Mouse (Mus musculus) macrophage (primary cell): ENCODE data around the gene D5Ertd579e. TPM values are rescaled to one million over a fixed set of nuclear protein-coding genes. Genes with fewer than 3 reads are reported as not detected.

Experiments
- H3K27ac ChIP-seq: fragments of 350-480 bp; formaldehyde crosslinking; 2 replicates; pipeline ENCODE4 v1.9.0; 2021
- H3K36me3 ChIP-seq: fragments of 350-480 bp; formaldehyde crosslinking; 2 replicates; pipeline ENCODE4 v1.9.0; 2021; ENCODE audit errors: inconsistent target
- H3K4me3 ChIP-seq: fragments of 350-480 bp; formaldehyde crosslinking; 2 replicates; pipeline ENCODE4 v1.9.0; 2021; ENCODE audit errors: inconsistent target
- H3K79me2 ChIP-seq: fragments of 350-480 bp; formaldehyde crosslinking; 2 replicates; pipeline ENCODE4 v1.9.0; 2021; ENCODE audit errors: inconsistent target
- WGBS: methylation state at CpG from one replicate; pipeline ENCODE4 v1.1.7; 2026; ENCODE audit warnings: inconsistent platforms; ENCODE audit not compliant: missing documents; 5-methylcytosine and 5-hydroxymethylcytosine counted together
- polyA plus RNA-seq: library from polyadenylated mRNA; stranded (reverse); fragments of 250-400 nt; gene quantifications from 3 replicates; pipeline ENCODE4 v1.2.4, GENCODE M21; 2018; ENCODE audit warnings: inconsistent platforms

The D5Ertd579e gene
- polyA plus RNA-seq, 1 experiment from 2014 or later, result 17.3 TPM

DNA sequence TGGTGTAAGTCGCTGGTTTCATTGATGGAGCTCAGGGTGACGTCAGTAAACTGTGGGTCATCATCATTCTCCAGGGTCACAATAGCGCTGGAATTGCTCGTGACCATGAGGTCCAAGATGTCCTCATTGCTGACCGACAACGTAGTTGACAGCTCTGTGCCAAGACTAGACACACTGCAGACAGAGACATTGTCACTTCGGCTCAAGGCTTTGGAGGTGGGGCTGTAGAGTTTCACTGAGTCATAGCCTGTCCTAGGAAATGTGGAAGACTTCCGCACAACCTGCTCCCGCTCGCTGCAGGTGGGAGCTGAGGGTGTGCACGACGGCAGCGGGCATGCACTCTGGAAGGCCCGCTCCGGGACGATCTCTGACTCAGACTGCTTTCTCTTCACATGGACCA lies 124.5 kb downstream of the D5Ertd579e start:
- H3K36me3 ChIP-seq, result peaks cover 39% of the 10 kb centered on the region; the same call in 1 of the 2 replicates

DNA sequence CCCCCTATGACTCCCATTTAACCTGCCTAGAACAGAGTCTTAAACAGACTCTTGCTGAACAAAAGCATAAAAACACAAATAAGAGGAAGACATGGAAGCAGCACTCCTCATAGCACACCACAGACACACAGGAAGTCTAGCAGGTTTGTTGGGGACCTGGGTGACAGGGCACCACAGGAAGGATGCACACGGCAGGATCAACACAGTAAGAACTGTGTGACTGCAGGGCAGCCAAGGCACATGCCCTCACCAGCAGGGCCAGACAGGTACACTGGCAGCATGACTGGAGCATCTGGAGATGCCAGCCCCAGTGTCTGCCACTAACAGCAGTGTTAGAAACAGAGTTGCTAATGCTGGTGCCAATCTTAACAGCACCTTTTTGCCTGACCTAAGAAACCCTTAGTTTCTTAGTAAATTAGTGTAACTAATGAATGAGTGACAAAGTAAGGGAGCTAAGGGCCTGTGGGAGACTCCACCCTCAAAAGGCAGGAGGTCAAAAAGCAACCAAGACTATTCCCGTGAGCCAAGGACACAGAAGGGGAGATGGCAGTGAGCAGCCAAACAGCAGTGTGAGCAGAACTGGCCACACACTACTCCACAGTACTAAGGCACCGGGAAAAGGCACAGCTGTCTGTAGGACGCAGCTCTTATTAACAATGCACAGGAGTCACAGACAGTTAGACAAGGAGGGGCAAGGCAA lies 125.1 kb downstream of the D5Ertd579e start:
- WGBS, result 94% methylated on average over 4 of the region's 4 CpGs
- Histone ChIP-seq H3K4me3 (no peak overlapping the region), H3K27ac (no peak overlapping the region), H3K36me3 (peaks cover 39% of the 10 kb centered on the region; the same call in 1 of the 2 replicates), H3K79me2 (peaks cover 84% of the 10 kb centered on the region)

More for the DNA sequence above, 124.5 kb downstream of the D5Ertd579e start:
- WGBS, result 94% methylated on average over 16 of the region's 16 CpGs
- Histone ChIP-seq H3K4me3 (no peak overlapping the region), H3K79me2 (peaks cover 77% of the 10 kb centered on the region), H3K27ac (no peak overlapping the region)

- H3K79me2 ChIP-seq, result peaks cover 90% of the 10 kb centered on the region
- WGBS, result 95% methylated on average over 7 of the region's 7 CpGs
- H3K4me3 ChIP-seq, result no peak overlapping the region
- H3K36me3 ChIP-seq, result peaks cover 39% of the 10 kb centered on the region; the same call in 1 of the 2 replicates
- H3K27ac ChIP-seq, result no peak overlapping the region
These were observed 125.7 kb downstream of the D5Ertd579e start for GRCm38 (mm10) chr5:36570098-36570497.

GRCm38 (mm10) chr5:36568118-36568517 lies 127.7 kb downstream of the D5Ertd579e start:
- Histone ChIP-seq H3K27ac (no peak overlapping the region), H3K36me3 (peaks cover 39% of the 10 kb centered on the region; the same call in 1 of the 2 replicates), H3K4me3 (no peak overlapping the region), H3K79me2 (peaks cover 94% of the 10 kb centered on the region)
- 77% methylated on average over 4 of the region's 4 CpGs for WGBS

DNA sequence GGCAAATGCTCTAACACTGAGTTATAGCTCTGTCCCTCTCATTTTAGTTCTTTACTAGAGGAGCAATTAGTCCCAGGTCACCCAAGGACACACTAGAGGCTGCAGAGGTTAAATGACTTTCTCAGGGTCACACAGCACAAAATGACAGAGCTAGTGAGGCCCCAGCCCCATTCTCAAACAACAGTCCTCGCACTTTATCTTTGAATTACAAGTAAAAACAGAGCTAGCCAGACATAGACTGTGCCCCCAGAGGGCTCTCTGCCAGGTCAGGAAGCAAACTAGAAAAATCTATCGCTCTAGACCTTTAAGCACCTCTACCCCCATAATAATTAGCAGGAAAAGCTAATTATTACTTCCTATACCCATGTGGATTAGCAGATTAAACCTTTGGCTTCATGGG lies 128.2 kb downstream of the D5Ertd579e start:
- no peak overlapping the region for H3K4me3 ChIP-seq
- WGBS, result 100% methylated on average over 2 of the region's 2 CpGs
- peaks cover 94% of the 10 kb centered on the region for H3K79me2 ChIP-seq
- no peak overlapping the region for H3K27ac ChIP-seq
- H3K36me3 ChIP-seq, result peaks cover 39% of the 10 kb centered on the region; the same call in 1 of the 2 replicates

GRCm38 (mm10) chr5:36564530-36564929 lies 131.3 kb downstream of the D5Ertd579e start:
- Histone ChIP-seq H3K4me3 (no peak overlapping the region), H3K79me2 (peaks cover 94% of the 10 kb centered on the region), H3K27ac (peak overlapping the region; percentile 97), H3K36me3 (peaks cover 17% of the 10 kb centered on the region; the same call in 1 of the 2 replicates)
- WGBS, result 72% methylated on average over 9 of the region's 9 CpGs

DNA sequence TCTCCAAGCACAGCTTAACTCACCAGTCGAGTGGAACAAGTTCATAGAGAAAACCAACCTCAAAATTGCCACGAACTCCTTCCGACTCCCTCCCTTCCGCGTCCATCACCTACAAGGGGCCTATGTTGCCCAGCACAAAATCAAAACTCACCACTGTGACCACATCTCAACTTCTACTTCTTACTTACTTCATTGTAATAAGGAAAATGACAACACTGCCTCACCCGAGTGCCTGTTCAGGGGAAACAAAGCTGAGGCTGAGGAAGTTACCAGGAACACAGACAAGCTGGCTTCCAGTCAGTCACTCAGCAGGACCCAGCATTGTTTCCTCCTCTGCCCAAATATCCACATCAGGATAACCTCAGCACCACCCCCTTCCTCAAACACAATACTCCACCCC lies 132.1 kb downstream of the D5Ertd579e start:
- H3K36me3 ChIP-seq, result peaks cover 9% of the 10 kb centered on the region; the same call in 1 of the 2 replicates
- H3K4me3 ChIP-seq, result no peak overlapping the region
- peak overlapping the region; percentile 97 for H3K27ac ChIP-seq
- peaks cover 94% of the 10 kb centered on the region for H3K79me2 ChIP-seq
- WGBS, result 23% methylated on average over 6 of the region's 6 CpGs

DNA sequence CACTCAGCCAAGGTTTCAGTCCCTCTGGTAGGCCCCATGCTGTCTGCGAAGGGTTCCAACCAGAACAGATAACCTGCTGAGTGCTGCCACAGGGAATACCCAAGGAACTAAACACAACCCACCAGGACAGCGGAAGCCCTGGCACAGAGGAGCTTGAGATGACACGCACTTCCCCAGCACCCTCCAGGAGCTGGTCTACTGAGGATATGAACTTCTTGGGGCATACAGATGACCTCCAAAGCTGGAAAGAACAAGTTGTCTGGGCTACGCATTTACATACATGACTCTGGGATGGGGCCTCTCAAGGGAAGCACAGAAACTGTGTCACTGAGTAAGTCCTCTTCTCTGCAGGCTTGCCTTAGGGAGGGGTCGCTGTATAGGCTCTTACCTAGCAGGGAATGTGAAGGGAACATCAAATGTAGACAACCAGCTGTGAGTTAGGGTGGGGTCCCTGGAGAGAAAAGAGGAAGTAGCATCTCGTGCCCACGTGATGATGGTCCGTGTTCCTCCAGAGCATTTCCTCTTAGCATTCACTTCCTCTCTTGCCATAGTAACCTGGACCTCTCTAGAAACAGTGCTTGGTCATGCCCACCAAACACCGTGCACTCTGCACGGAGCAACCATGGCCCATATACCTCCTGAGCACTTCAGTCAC lies 132.9 kb downstream of the D5Ertd579e start:
- H3K79me2 ChIP-seq, result peaks cover 94% of the 10 kb centered on the region
- peaks cover under 1% of the 10 kb centered on the region; the same call in 1 of the 2 replicates for H3K36me3 ChIP-seq
- no peak overlapping the region for H3K4me3 ChIP-seq
- WGBS, result 28% methylated on average over 10 of the region's 10 CpGs
- H3K27ac ChIP-seq, result peak overlapping the region; percentile 97

DNA sequence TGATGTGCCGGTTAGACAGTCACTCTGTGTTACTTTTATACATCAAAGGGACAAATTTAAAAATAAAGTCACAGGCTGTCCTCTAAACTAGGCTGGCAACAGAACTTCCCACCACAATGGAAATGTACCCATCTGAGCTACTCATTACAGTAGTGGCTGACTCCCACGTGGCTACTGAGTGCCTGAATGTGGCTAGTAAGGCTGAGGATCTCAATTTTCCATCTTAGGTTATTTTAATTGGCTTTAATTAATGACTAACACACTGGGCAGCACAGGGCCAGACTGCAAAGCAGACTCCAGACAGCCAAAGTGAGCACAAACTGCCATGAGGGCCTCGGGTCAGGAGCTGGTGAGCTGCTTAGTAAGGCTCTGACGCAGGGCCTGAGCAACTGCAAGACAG lies 134.3 kb downstream of the D5Ertd579e start:
- no peak overlapping the region for H3K4me3 ChIP-seq
- peaks cover 94% of the 10 kb centered on the region for H3K79me2 ChIP-seq
- no peaks in the 10 kb centered on the region for H3K36me3 ChIP-seq
- 91% methylated on average over 4 of the region's 4 CpGs for WGBS
- H3K27ac ChIP-seq, result peak overlapping the region; percentile 97

DNA sequence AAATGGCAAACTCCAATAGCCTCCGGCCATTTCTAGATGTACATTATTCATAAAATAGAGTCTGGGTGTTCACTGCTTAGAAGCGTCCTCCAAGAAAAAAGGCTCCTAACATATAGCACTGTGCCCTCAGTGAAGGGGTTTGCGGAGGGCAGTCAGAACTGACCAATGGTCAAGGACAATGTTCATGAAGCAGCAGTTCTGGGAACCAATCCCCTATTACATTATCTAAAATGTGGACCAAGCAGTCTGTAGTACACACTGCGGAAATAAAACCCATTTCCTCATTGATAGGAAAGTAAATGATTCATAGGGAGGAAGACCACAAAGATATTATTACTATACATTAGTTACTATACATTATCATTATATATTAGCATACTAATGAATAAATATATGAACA lies 135.3 kb downstream of the D5Ertd579e start:
- peak overlapping the region; percentile 97 for H3K27ac ChIP-seq
- no peaks in the 10 kb centered on the region for H3K36me3 ChIP-seq
- no peak overlapping the region for H3K4me3 ChIP-seq
- WGBS, result 82% methylated on average over 4 of the region's 4 CpGs
- peaks cover 94% of the 10 kb centered on the region for H3K79me2 ChIP-seq

GRCm38 (mm10) chr5:36559510-36560235 lies 136.2 kb downstream of the D5Ertd579e start:
- Histone ChIP-seq H3K79me2 (peaks cover 94% of the 10 kb centered on the region), H3K36me3 (no peaks in the 10 kb centered on the region), H3K4me3 (no peak overlapping the region), H3K27ac (peak overlapping the region; percentile 39)
- 97% methylated on average over 6 of the region's 6 CpGs for WGBS

GRCm38 (mm10) chr5:36559106-36559505 lies 136.7 kb downstream of the D5Ertd579e start:
- Histone ChIP-seq H3K79me2 (peaks cover 94% of the 10 kb centered on the region), H3K4me3 (no peak overlapping the region), H3K36me3 (no peaks in the 10 kb centered on the region), H3K27ac (no peak overlapping the region)
- 95% methylated on average over 5 of the region's 5 CpGs for WGBS

- 89% methylated on average over 2 of the region's 2 CpGs for WGBS
- Histone ChIP-seq H3K4me3 (no peak overlapping the region), H3K36me3 (no peaks in the 10 kb centered on the region), H3K27ac (no peak overlapping the region), H3K79me2 (peaks cover 98% of the 10 kb centered on the region)
These were observed 137.3 kb downstream of the D5Ertd579e start for GRCm38 (mm10) chr5:36558526-36558925.

GRCm38 (mm10) chr5:36557584-36558308 lies 138.1 kb downstream of the D5Ertd579e start:
- H3K4me3 ChIP-seq, result no peak overlapping the region
- peaks cover 100% of the 10 kb centered on the region for H3K79me2 ChIP-seq
- 63% methylated on average over 7 of the region's 7 CpGs for WGBS
- H3K36me3 ChIP-seq, result no peaks in the 10 kb centered on the region
- peak overlapping the region; percentile 47 for H3K27ac ChIP-seq
